Mouse (Mus musculus) ES-E14 (cell line): ENCODE measurements around the gene Tyrobp. TPM values are rescaled to one million over a fixed set of nuclear protein-coding genes. Genes with fewer than 3 reads are reported as not detected.

ENCODE experiments used
- DNase-seq: peaks from one replicate; pipeline ENCODE4 v3.0.0-alpha.2; 2013; ENCODE audit warnings: low read depth, low spot score
- H3K27ac ChIP-seq: 2 replicates; pipeline ENCODE4 v1.5.1; 2012; ENCODE audit warnings: low read depth, mild to moderate bottlenecking, low read length, moderate library complexity, mixed read lengths; ENCODE audit not compliant: poor library complexity, insufficient read depth, severe bottlenecking
- H3K36me3 ChIP-seq: 2 replicates; pipeline ENCODE4 v1.6.1; 2012; ENCODE audit warnings: mild to moderate bottlenecking, low read length, moderate library complexity, mixed read lengths; ENCODE audit not compliant: control insufficient read depth, poor library complexity, insufficient read depth, severe bottlenecking
- H3K4me1 ChIP-seq, 2 experiments: fragments of 150-350 bp in 1 of 2; sonication (generic) in 1 of 2; 2 replicates each; pipeline ENCODE4 v1.6.1; 2012; ENCODE audit warnings: low read length in 2 of 2, mild to moderate bottlenecking in 1 of 2, mixed read lengths in 1 of 2; ENCODE audit not compliant: control insufficient read depth in 2 of 2, insufficient read depth in 2 of 2, poor library complexity in 1 of 2
- H3K4me3 ChIP-seq, 2 experiments: fragments of 150-350 bp in 1 of 2; sonication (generic) in 1 of 2; 2 replicates each; pipeline ENCODE4 v1.5.1; 2012; ENCODE audit warnings: low read length in 2 of 2, low read depth in 1 of 2, mild to moderate bottlenecking in 1 of 2, mixed read lengths in 1 of 2; ENCODE audit not compliant: insufficient read depth in 1 of 2, poor library complexity in 1 of 2, severe bottlenecking in 1 of 2
- H3K9ac ChIP-seq: 2 replicates; pipeline ENCODE4 v1.6.1; 2012; ENCODE audit warnings: low read depth, mild to moderate bottlenecking, low read length, mixed read lengths; ENCODE audit not compliant: poor library complexity, insufficient read depth, severe bottlenecking
- H3K9me3 ChIP-seq: fragments of 150-350 bp; sonication (generic); 2 replicates; pipeline ENCODE4 v1.6.1; 2012; ENCODE audit warnings: low read depth, mild to moderate bottlenecking, low read length; ENCODE audit not compliant: control insufficient read depth, insufficient read depth
- CHD2 ChIP-seq: IDR thresholded peaks from 2 replicates; pipeline ENCODE4 v1.6.1; 2014; ENCODE audit warnings: mild to moderate bottlenecking, low read depth, low read length, inconsistent platforms
- HCFC1 ChIP-seq: IDR thresholded peaks from 2 replicates; pipeline ENCODE4 v1.6.1; 2012; ENCODE audit warnings: low read length, inconsistent platforms, borderline replicate concordance; ENCODE audit not compliant: insufficient read depth
- MAFK ChIP-seq: IDR thresholded peaks from 2 replicates; pipeline ENCODE4 v1.6.1; 2014; ENCODE audit warnings: mild to moderate bottlenecking, low read depth, low read length, inconsistent platforms; ENCODE audit not compliant: insufficient read depth
- ZC3H11A ChIP-seq: IDR thresholded peaks from 2 replicates; pipeline ENCODE4 v1.6.1; 2012; ENCODE audit warnings: low read depth, mild to moderate bottlenecking, inconsistent platforms, low read length, borderline replicate concordance
- ZNF384 ChIP-seq: IDR thresholded peaks from 2 replicates; pipeline ENCODE4 v1.6.1; 2012; ENCODE audit warnings: low read depth, low read length, inconsistent platforms
- in situ Hi-C, 2 experiments: fragments of 600-800 bp; cut with MboI; formaldehyde crosslinking; loops; one replicate each; pipeline ENCODE4 v1.15.1; 2025; ENCODE audit warnings: low sequenced_read_pairs in 2 of 2, inconsistent platforms in 1 of 2; ENCODE audit not compliant: unreplicated experiment in 2 of 2
- total RNA-seq: library from RNA; depleted of rRNA; stranded (reverse); fragments of 300-350 nt; gene quantifications from 2 replicates; pipeline ENCODE4 v1.2.3, GENCODE M21; 2012; rRNA removed

Tyrobp gene
- not detected in 2 replicates for total RNA-seq

DNA sequence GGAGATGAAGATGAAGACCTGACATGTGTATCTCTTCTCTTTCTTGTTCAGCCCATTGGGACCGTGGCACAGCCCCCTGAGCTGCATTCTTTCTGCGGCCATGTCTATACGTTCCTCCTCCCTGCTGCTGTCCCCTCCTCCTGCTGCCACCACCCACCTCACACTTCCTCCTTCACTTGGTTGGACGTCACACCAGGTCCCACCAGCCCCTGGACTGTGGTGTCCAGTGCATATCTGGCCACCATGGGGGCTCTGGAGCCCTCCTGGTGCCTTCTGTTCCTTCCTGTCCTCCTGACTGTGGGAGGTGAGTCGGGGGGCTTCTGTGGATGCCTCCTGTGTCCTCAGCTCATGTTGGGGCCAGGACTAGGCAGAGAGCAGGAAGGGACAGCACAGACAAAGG is at the start of gene Tyrobp:
Gene Tyrobp, plus strand, starts transcription at position 165 of the 400 bp plus-strand sequence.
- in situ Hi-C loops: no loop called here

GRCm38 (mm10) chr7:30367466-30367865 is 46.1 kb upstream of the Tyrobp start:
- no peak overlapping the region for H3K27ac ChIP-seq
- TF ChIP-seq ZNF384 (no peak), HCFC1 (no peak), ZC3H11A (no peak), CHD2 (no peak), MAFK (no peak)
- no peaks in the 10 kb centered on the region for H3K9me3 ChIP-seq
- H3K4me1 ChIP-seq: peaks cover 2 to 14% of the 10 kb centered on the region in 2 experiments; a peak in 2 of 4 replicates
- no peaks in the 10 kb centered on the region for H3K36me3 ChIP-seq
- H3K9ac ChIP-seq: no peak overlapping the region
- no peak overlapping the region for H3K4me3 ChIP-seq
- no peak for DNase-seq
- in situ Hi-C loops: no loop called here

More for the DNA sequence above, at the start of gene Tyrobp:
- Histone ChIP-seq H3K27ac (no peak within 1 kb of the TSS), H3K9ac (no peak within 1 kb of the TSS), H3K4me3 (no peak within 1 kb of the TSS), H3K4me1 (peaks cover 2 to 4% of the 10 kb centered on the region in 2 experiments; a peak in 2 of 4 replicates), H3K9me3 (no peaks in the 10 kb centered on the region), H3K36me3 (no peaks in the 10 kb centered on the region)
- DNase-seq: no peak
- TF ChIP-seq ZNF384 (no peak), HCFC1 (no peak), CHD2 (no peak), MAFK (no peak), ZC3H11A (no peak)

- Histone ChIP-seq H3K4me3 (peak overlapping the region; percentile 59 to 66), H3K9me3 (no peaks in the 10 kb centered on the region), H3K36me3 (no peaks in the 10 kb centered on the region), H3K9ac (peak overlapping the region; percentile 84), H3K4me1 (peaks cover 3 to 9% of the 10 kb centered on the region in 2 experiments; a peak in 3 of 4 replicates), H3K27ac (no peak overlapping the region)
- peak; percentile 97 for DNase-seq
- no peak for TF ChIP-seq CHD2
- TF ChIP-seq ZC3H11A: peak; percentile 61
- peak; percentile 99 for TF ChIP-seq HCFC1
- TF ChIP-seq MAFK: no peak
- TF ChIP-seq ZNF384: no peak
- in situ Hi-C loops: no loop called here
These were observed 40.0 kb upstream of the Tyrobp start for GRCm38 (mm10) chr7:30373501-30373962.

DNA sequence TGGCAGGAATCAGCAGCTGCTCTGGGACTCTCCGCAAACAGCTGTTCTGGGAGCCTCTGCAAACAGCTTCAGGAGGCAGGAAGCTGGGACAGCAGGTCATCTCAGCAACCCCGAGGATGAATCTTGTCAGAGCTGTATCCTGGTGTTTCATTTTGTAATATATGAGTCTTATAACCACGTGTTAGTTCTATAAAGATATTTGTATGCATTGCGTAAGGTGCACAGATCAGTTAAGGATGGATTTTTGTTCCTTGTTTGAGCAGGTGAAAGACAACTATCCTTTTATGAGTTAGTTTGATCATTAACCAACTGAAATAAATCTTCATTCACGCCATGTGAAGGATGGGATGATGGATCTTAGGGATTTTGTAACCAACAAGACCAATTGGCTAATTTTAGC is 33.5 kb upstream of the Tyrobp start:
- Histone ChIP-seq H3K4me1 (peaks cover 3% of the 10 kb centered on the region in 2 experiments; a peak in 2 of 4 replicates), H3K9ac (no peak overlapping the region), H3K4me3 (no peak overlapping the region), H3K36me3 (no peaks in the 10 kb centered on the region), H3K9me3 (no peaks in the 10 kb centered on the region), H3K27ac (no peak overlapping the region)
- in situ Hi-C loops: no loop called here
- no peak for TF ChIP-seq ZNF384
- no peak for TF ChIP-seq HCFC1
- TF ChIP-seq MAFK: no peak
- TF ChIP-seq ZC3H11A: no peak
- no peak for TF ChIP-seq CHD2
- no peak for DNase-seq

DNA sequence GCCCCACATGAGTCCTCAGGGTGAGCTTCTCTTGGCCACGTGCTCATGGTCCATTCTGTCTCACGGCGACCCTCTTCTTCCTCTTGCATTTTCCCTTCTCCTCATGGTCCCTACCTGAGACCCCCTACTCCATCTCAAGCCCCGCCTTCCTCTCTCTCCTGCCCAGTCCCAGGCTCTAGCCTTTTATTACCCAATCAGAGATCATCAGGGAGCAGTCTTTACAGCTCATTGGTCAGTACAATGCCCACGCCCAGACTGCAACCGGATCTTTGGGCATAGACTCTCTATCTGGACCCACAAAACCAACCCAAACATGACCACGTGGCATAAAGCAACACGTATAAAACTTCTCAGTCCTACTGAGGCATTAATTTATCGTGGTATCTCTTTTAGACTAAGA is 29.5 kb upstream of the Tyrobp start:
- no peak for TF ChIP-seq CHD2
- no peak for TF ChIP-seq ZNF384
- no peak for TF ChIP-seq HCFC1
- no peak for TF ChIP-seq ZC3H11A
- no peak for TF ChIP-seq MAFK
- Histone ChIP-seq H3K4me1 (no peaks in the 10 kb centered on the region), H3K9ac (no peak overlapping the region), H3K36me3 (no peaks in the 10 kb centered on the region), H3K9me3 (no peaks in the 10 kb centered on the region), H3K4me3 (no peak overlapping the region), H3K27ac (no peak overlapping the region)
- no peak for DNase-seq
- in situ Hi-C loops: no loop called here
